Mouse (Mus musculus): ENCODE measurements around the gene Zfyve9. TPM values are rescaled to one million over a fixed set of nuclear protein-coding genes. Genes with fewer than 3 reads are reported as not detected.

The Zfyve9 gene
- polyA plus RNA-seq, 1 experiment from 2014 or later: 6.3 TPM

GRCm38 (mm10) chr4:108782421-108783085 is 2.0 kb upstream of the Zfyve9 start:
- H3K36me3 ChIP-seq: no peaks in the 10 kb centered on the region
- no peak overlapping the region for H3K9ac ChIP-seq
- no peaks in the 10 kb centered on the region for H3K4me1 ChIP-seq
- no peak for ATAC-seq (ENCODE audit: insufficient number of reproducible peaks, low FRiP score, low TSS enrichment, low read depth)
- no peak overlapping the region for H3K4me3 ChIP-seq
- peak overlapping the region; percentile 54; the same call in 1 of the 2 replicates for H3K27ac ChIP-seq
- WGBS: 43% methylated on average over 8 of the region's 8 CpGs
- H3K27me3 ChIP-seq: no peaks in the 10 kb centered on the region
- no peaks in the 10 kb centered on the region for H3K9me3 ChIP-seq
- no peak overlapping the region for H3K4me2 ChIP-seq

GRCm38 (mm10) chr4:108781596-108781995 is 998 bp upstream of the Zfyve9 start:
- Histone ChIP-seq H3K4me3 (no peak overlapping the region; the same call in 1 of the 2 replicates), H3K9me3 (no peaks in the 10 kb centered on the region), H3K4me1 (no peaks in the 10 kb centered on the region), H3K4me2 (0 out of 2 replicates have a peak overlapping the region, but pooled peaks have one; percentile 60), H3K36me3 (no peaks in the 10 kb centered on the region), H3K9ac (no peak overlapping the region), H3K27ac (no peak overlapping the region), H3K27me3 (no peaks in the 10 kb centered on the region)
- 51% methylated on average over 3 of the region's 3 CpGs for WGBS
- ATAC-seq (ENCODE audit: insufficient number of reproducible peaks, low FRiP score, low TSS enrichment, low read depth): no peak

GRCm38 (mm10) chr4:108780864-108781205 is 237 bp upstream of the Zfyve9 start:
- 0% methylated on average over 18 of the region's 20 CpGs for WGBS
- Histone ChIP-seq H3K9ac (peak overlapping the region; percentile 98), H3K4me1 (no peaks in the 10 kb centered on the region), H3K27ac (peak overlapping the region; percentile 97), H3K9me3 (no peaks in the 10 kb centered on the region), H3K4me3 (peak overlapping the region; percentile 94), H3K4me2 (peak overlapping the region; percentile 60), H3K36me3 (no peaks in the 10 kb centered on the region), H3K27me3 (no peaks in the 10 kb centered on the region)
- ATAC-seq (ENCODE audit: insufficient number of reproducible peaks, low FRiP score, low TSS enrichment, low read depth): no peak

GRCm38 (mm10) chr4:108779763-108780056 is 888 bp downstream of the Zfyve9 start:
- H3K4me3 ChIP-seq: peak overlapping the region; percentile 94
- peak overlapping the region; percentile 60 for H3K4me2 ChIP-seq
- H3K27me3 ChIP-seq: no peaks in the 10 kb centered on the region
- ATAC-seq (ENCODE audit: insufficient number of reproducible peaks, low FRiP score, low TSS enrichment, low read depth): 0 out of 2 replicates have a peak, but pooled peaks have one; percentile 40
- H3K9me3 ChIP-seq: no peaks in the 10 kb centered on the region
- H3K4me1 ChIP-seq: no peaks in the 10 kb centered on the region
- WGBS: 0% methylated on average over 7 of the region's 7 CpGs
- H3K36me3 ChIP-seq: no peaks in the 10 kb centered on the region
- peak overlapping the region; percentile 98 for H3K9ac ChIP-seq
- H3K27ac ChIP-seq: peak overlapping the region; percentile 97

DNA sequence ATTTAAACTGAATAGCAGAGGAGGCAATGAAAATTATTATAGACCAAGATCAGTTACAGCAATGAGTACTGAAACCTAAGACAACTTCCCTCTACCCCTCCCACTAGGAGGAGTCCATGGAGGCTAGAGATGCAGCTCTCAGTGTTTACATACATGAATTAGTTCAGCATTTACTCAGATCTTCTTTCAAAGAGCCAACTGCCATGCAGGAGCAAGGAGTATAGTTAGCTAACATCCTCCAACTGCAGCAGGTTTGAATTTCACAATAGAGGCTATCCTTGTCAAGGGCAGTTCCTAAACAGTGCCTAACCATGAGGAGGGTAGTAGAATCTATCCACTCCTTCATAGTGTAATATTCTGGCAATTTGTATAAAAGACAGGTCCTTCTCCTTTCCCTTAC is 12.1 kb downstream of the Zfyve9 start:
- no peak for ATAC-seq (ENCODE audit: insufficient number of reproducible peaks, low FRiP score, low TSS enrichment, low read depth)
- Histone ChIP-seq H3K4me2 (no peak overlapping the region), H3K4me3 (no peak overlapping the region), H3K9me3 (no peaks in the 10 kb centered on the region), H3K36me3 (no peaks in the 10 kb centered on the region), H3K9ac (no peak overlapping the region), H3K27ac (no peak overlapping the region), H3K27me3 (no peaks in the 10 kb centered on the region), H3K4me1 (no peaks in the 10 kb centered on the region)

DNA sequence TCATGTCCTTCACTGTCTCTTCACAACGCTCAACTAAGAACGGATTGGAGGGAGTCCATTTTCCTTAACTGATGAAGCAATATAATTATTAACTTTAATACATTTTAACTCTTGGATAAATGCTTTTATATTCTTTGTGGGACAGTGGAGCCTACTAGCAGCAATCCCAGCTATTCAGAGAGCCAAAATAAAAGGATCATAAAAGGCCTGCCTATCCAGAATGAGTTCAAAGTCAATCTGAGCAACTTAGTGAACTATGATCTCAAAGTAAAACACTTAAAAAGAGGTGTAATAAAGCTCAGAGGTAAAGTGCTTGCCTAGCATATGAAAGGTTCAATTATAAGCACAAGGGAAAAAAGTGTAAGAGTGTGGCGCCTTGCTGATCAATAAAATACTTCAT is 21.0 kb downstream of the Zfyve9 start:
- H3K4me2 ChIP-seq: no peak overlapping the region
- H3K27me3 ChIP-seq: no peaks in the 10 kb centered on the region
- WGBS: 96% methylated on average over 3 of the region's 3 CpGs

DNA sequence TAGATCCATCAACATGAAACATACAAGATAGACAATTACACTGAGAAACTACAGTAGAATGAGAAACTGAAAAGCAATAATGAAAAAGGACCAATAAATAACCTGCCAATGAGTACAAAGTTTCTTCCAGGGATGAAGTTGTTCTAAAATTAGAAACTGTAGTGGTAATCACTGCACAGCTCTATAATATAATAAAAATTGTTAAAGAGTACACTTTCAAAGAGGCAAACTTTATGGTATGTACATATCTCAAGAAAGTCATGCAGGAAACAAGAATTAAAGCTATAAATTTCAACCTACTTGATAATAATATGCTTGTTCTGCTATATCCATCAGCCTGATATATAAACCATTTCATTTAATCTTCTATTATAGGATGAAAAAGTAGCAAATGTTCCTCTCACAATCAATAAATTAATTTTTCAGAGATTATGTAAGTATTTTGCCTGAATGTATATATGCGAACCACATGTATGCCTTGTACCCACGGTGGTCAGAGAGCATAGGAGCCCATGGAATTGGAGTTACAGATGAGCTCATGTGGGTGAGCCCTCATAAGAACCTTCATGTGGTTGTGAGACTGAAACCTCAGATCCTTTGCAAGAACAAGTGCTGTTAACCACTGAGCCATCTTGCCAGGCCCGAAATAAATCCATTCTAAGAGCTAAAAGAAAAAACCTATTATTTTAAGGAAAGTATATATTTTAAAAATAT is 34.3 kb downstream of the Zfyve9 start:
- ATAC-seq (ENCODE audit: insufficient number of reproducible peaks, low FRiP score, low TSS enrichment, low read depth): no peak
- Histone ChIP-seq H3K9ac (no peak overlapping the region), H3K36me3 (no peaks in the 10 kb centered on the region), H3K4me2 (no peak overlapping the region), H3K4me1 (no peaks in the 10 kb centered on the region), H3K4me3 (no peak overlapping the region), H3K9me3 (no peaks in the 10 kb centered on the region), H3K27me3 (no peaks in the 10 kb centered on the region), H3K27ac (no peak overlapping the region)
- 80% methylated on average over 3 of the region's 3 CpGs for WGBS

More for the DNA sequence above, 21.0 kb downstream of the Zfyve9 start:
- no peak overlapping the region for H3K4me3 ChIP-seq
- H3K36me3 ChIP-seq: no peaks in the 10 kb centered on the region
- no peaks in the 10 kb centered on the region for H3K4me1 ChIP-seq
- ATAC-seq (ENCODE audit: insufficient number of reproducible peaks, low FRiP score, low TSS enrichment, low read depth): no peak
- H3K9me3 ChIP-seq: no peaks in the 10 kb centered on the region
- H3K9ac ChIP-seq: no peak overlapping the region
- H3K27ac ChIP-seq: no peak overlapping the region

DNA sequence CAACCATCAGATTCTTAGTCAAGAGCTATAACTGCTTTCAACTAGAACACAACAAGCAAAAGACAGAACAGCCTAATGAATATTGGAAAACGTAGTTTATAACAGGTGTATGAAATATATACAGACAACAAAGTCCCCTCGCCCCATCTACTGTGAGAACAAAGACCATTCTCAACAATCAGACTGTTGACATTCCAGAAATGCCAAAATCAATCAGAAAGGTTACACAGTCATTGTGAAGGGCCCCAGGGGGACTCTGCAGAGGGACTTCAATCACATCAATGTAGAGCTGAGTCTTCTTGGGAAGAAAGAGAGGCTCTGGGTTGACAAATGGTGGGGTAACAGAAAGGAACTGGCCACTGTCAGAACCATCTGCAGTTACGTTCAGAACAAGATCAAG is 49.0 kb downstream of the Zfyve9 start:
- H3K27ac ChIP-seq: no peak overlapping the region
- H3K4me3 ChIP-seq: no peak overlapping the region
- no peaks in the 10 kb centered on the region for H3K9me3 ChIP-seq
- no peaks in the 10 kb centered on the region for H3K4me1 ChIP-seq
- no peak for ATAC-seq (ENCODE audit: insufficient number of reproducible peaks, low FRiP score, low TSS enrichment, low read depth)
- 0 out of 2 replicates have a peak, but pooled peaks cover 6% of the 10 kb centered on the region for H3K36me3 ChIP-seq
- no peak overlapping the region for H3K4me2 ChIP-seq
- H3K9ac ChIP-seq: no peak overlapping the region
- WGBS: 68% methylated on average over 3 of the region's 3 CpGs
- no peaks in the 10 kb centered on the region for H3K27me3 ChIP-seq

GRCm38 (mm10) chr4:108730450-108730849 is 50.1 kb downstream of the Zfyve9 start:
- Histone ChIP-seq H3K4me1 (no peaks in the 10 kb centered on the region), H3K9ac (no peak overlapping the region), H3K4me2 (no peak overlapping the region), H3K27ac (no peak overlapping the region), H3K9me3 (no peaks in the 10 kb centered on the region), H3K27me3 (no peaks in the 10 kb centered on the region), H3K4me3 (no peak overlapping the region), H3K36me3 (peaks cover 8% of the 10 kb centered on the region)
- 59% methylated on average over 1 of the region's 1 CpGs for WGBS
- no peak for ATAC-seq (ENCODE audit: insufficient number of reproducible peaks, low FRiP score, low TSS enrichment, low read depth)

GRCm38 (mm10) chr4:108724102-108724501 is 56.5 kb downstream of the Zfyve9 start:
- Histone ChIP-seq H3K27ac (no peak overlapping the region), H3K9ac (no peak overlapping the region), H3K4me3 (no peak overlapping the region), H3K27me3 (no peaks in the 10 kb centered on the region), H3K36me3 (peaks cover 24% of the 10 kb centered on the region), H3K9me3 (no peaks in the 10 kb centered on the region), H3K4me2 (no peak overlapping the region), H3K4me1 (no peaks in the 10 kb centered on the region)
- ATAC-seq (ENCODE audit: insufficient number of reproducible peaks, low FRiP score, low TSS enrichment, low read depth): no peak
- WGBS: 89% methylated on average over 2 of the region's 2 CpGs

GRCm38 (mm10) chr4:108721245-108721784 is 59.3 kb downstream of the Zfyve9 start:
- WGBS: 83% methylated on average over 3 of the region's 3 CpGs
- H3K4me3 ChIP-seq: no peak overlapping the region
- H3K4me1 ChIP-seq: no peaks in the 10 kb centered on the region
- H3K27ac ChIP-seq: no peak overlapping the region
- no peaks in the 10 kb centered on the region for H3K27me3 ChIP-seq
- H3K4me2 ChIP-seq: no peak overlapping the region
- H3K36me3 ChIP-seq: peaks cover 29% of the 10 kb centered on the region
- H3K9ac ChIP-seq: no peak overlapping the region
- H3K9me3 ChIP-seq: no peaks in the 10 kb centered on the region
- no peak for ATAC-seq (ENCODE audit: insufficient number of reproducible peaks, low FRiP score, low TSS enrichment, low read depth)

DNA sequence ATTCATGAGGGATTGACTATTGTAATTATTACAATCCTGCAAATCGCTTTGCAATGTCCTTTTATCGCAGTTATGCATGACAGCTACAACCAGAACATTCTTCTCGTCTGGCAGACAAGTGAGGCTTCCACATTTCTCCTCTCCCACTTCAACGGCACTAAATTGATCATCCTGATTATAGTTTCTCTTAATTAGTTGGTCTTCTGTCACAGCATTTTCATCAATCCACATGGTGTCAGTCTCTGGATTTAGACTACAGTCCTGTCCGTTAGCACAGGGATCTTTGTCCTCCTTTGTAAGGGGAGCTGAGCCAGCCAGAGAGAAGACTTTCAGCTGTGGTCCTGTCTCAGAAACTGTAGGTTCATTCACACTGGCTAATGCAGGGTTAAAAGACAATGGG is 61.2 kb downstream of the Zfyve9 start, which contains the start of gene 3110021N24Rik:
3110021N24Rik (plus strand) TSS at position 301 of the 400 bp plus-strand sequence.
- Histone ChIP-seq H3K4me1 (no peaks in the 10 kb centered on the region), H3K4me3 (no peak within 1 kb of the TSS), H3K27me3 (no peaks in the 10 kb centered on the region), H3K9ac (no peak within 1 kb of the TSS), H3K36me3 (peaks cover 26% of the 10 kb centered on the region), H3K4me2 (no peak within 1 kb of the TSS), H3K9me3 (no peaks in the 10 kb centered on the region), H3K27ac (no peak within 1 kb of the TSS)
- 87% methylated on average over 5 of the region's 5 CpGs for whole genome bisulfite sequencing
- ATAC-seq (ENCODE audit: insufficient number of reproducible peaks, low FRiP score, low TSS enrichment, low read depth): no peak
